Mouse (Mus musculus) cerebellum, postnatal 14 days (tissue): ENCODE results near the gene Gid8.
A peak's percentile ranks its signal among the peaks of the same experiment; 100 is the strongest.

Experiments used
- DNase-seq, 2 experiments: peaks; one replicate each; pipeline ENCODE4 v3.0.0; 2021; ENCODE audit warnings: mixed read lengths in 2 of 2

The Gid8 gene

DNA sequence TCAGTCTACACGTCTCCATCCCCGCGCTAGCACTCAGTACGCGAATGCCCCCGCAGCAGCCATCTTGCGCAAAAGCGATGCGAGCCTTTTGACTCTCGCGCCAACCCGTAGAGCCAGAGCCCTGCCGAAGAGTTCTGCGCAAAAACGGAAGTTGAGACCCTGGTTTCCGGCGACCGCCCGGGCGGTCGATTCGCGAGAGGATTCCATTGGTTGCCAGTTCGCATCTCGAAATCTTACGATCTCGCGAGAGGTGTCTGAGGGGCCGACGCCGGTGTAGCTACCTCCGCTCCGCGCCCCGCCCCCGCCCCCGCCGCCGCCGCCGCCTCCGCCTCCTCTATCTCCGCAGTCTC lies at the start of gene Gid8, which contains the start of gene Dido1:
TSS of gene Gid8 (plus strand) at position 195 of the 350 bp plus-strand sequence.
TSS of gene Dido1 (minus strand) at position 77 of the 350 bp plus-strand sequence.
- peak; percentile 97 for DNase-seq

GRCm38 (mm10) chr2:180660521-180660920 lies 49.4 kb upstream of the Gid8 start:
- no peak for DNase-seq

- no peak for DNase-seq
These were observed 47.9 kb upstream of the Gid8 start for GRCm38 (mm10) chr2:180662008-180662407.

GRCm38 (mm10) chr2:180676706-180677105 lies 33.2 kb upstream of the Gid8 start:
- DNase-seq: no peak

DNA sequence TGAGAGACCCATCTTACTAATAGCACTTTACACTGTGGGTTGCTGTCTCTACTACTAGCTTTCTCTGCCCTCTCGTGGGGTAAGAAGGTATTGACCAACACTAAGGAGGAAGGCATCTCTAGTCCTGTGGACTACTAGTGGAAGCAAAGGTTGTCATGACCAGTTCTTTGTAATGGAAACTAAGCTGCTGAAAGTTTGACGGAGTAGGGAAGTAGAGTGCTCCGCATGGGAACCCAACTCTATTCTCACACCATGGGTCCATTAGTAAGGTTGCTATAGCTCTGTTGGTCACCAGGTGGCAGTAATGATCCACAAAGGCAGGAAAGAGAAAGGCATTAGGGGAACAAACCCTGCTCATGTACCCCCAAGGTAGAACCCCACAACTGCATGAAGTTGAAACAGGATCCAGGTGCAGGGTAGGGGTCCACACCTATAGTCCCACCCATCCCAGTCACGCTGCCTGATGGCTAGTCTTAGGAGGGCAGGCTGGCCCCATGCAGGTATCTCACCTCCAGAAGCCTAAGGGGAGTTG lies 31.2 kb upstream of the Gid8 start:
- DNase-seq: peak; percentile 76 to 79

- no peak for DNase-seq
These were observed 28.7 kb upstream of the Gid8 start for GRCm38 (mm10) chr2:180681225-180681624.

DNA sequence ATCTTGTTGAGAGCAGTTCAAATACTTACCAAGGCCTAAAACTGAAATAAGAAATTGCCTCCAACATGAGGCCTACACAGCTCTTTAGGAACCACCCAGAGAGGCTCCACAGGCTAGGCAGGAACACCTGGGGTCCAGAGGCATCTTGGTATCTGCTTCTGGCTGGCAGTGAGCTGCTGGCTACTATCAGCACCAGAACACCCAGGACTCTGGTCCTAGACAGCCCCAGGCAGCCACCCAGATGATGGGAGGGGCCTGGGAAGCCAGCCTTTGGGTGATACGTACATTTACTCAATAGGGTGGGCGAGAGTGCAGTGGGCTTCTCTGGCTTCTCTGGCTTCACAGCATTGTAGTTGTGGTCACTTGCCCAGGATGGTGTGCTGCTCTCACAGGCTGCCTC lies 26.4 kb upstream of the Gid8 start:
- DNase-seq: no peak

DNA sequence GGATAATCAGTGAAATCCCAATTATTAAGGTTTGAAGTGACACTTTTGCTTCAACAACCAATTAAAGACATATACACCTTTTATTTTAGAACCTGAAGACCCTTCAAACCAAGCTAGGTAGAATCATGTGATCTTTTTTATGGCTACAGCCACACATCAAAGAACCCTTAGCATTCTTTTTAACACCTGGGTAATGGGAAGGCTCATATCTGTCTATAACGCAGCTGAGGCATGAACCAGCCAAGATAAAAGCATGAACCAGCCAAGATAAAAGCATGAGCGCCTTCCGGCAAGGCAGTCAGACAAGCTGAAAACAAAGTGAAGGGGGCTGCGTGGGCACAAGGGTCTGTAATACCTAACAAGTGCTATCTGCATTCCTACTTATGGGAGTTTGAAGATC lies 25.9 kb upstream of the Gid8 start:
- no peak for DNase-seq

DNA sequence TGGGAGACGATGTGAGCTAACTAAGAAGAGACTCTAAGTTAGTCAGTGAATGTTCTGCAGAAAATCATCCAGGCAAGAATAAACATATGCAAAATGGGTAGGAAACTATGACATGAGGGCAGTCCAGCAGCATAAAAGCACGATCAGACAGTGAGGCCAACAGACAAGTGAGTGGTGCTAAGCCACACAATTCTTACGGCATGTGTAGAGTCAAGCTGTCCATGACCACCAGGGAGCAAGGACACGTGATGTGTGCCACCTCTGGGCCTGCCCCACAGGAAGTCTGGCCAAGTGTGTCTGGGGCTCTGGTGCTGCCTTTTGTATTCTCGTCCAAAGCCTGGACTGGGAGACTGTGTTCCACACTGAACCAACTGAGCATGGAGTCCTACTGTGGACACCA lies 20.1 kb upstream of the Gid8 start:
- no peak for DNase-seq

DNA sequence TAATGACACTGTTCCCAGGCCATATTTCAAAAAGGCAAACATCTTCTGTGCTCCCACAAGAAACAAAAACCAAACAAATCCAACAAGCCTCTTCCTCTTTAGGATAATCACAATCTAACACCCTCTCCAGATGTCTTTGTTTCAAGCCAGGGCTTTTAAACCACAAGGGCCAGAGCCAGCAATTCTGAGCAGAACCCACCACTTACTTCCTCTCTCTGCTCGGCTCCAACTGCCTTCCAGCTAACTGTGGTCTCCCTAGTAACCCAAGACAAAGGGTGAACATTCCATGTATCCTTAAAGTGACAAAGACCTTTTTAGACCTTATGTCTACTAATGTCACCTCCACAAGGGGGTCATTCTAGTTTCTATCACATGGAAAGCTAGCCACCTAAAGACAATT lies 17.3 kb upstream of the Gid8 start:
- no peak for DNase-seq

- no peak for DNase-seq
These were observed 14.7 kb upstream of the Gid8 start for GRCm38 (mm10) chr2:180695176-180695575.

DNA sequence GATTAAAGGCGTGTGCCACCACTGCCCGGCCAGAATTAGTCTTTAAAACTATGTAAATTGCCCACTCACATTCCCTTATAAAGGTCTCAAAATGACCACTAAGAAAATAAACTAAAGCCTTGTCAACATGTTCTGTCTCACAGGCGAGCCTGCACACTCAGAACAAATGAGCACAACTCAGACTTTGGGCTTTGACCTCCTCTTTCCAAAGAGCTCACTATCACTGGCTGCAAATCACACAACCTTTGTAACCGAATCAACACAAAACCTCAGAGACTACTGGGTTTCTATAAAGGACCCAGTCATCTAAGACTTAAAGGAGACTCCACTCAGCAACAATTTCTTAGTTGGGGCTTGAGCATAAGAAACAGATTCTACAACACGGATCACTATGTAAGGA lies 9.5 kb upstream of the Gid8 start:
- no peak for DNase-seq

GRCm38 (mm10) chr2:180701053-180701766 lies 8.7 kb upstream of the Gid8 start:
- DNase-seq: no peak

DNA sequence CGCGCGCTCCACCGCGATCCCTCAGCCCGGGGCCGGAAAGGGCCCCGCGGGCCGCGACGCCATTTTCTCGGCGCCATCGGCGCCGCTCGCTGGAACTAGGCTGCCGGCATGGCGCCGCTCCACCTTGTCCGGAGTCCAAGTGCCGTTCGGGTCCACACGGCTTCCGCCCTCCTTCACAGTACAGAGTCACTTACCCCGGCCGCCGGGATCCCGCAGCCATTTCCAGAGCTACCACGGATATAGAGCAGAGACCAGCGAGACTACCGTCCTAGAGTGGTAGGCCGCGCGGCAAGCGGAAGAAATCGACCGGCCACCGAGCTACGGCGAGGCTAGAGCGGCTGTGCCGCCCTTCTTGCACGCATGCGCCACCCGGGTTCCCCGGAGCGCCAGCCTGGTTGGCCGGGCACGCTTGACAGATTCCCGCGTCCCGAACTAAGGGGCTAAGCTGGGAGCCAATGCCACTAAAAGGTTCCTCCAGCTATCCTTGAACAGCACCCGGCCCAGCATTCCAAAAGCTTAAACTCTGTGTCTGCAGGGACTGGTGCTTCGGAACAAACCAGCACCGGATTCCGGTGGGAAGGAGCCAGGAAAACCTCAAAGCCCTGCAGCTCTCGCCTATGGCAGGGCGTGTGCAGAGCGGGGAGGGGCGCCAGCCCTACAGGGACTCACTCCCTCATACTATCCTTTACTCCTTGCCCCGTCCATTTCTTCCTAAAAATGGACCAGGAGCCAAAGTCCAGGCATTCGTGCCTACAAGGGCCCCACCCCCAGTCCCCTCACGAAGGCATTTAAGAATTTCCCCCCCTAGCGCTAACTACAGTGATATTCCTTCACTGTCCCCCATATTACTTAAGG lies 7.9 kb upstream of the Gid8 start:
- peak; percentile 96 to 97 for DNase-seq

DNA sequence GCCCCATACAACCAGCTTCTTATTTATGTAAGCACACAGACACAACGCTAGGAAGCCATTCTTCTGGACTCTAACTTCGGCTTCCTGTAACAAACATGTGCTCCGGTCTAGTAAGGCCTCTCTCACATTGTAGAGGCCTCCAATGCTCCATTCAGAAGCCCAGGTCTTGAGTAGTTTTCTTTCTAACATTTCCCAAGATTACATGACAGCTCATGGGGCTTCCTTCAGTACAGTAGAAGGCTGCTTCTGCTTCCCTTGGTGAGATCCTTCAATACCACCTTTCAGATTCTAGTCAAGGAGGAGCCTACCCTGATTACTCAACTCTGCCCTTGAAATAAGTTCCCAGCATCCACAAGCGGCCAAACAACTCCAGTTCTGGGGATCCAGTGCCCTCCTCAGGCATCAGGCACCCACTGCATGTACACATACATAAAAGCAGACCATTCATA lies 7.2 kb upstream of the Gid8 start:
- DNase-seq: no peak

DNA sequence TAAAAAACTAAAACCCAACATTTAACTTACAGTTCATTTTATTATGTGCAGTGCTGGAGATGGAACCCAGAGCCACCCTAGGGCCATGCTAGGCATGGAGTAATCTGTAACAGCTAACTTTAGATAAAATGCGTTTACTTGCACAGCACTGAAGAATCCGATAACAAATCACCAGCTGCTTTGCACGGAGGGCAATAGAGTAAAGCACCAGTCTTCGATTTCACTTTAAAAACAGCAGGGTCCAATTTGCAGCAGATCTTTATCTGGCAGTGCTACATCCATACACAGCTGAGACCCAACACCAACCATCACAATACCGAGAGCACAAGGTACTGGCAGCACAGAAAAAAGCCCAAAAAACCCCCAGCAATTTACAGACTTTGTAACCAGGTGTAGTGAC lies 6.7 kb upstream of the Gid8 start:
- no peak for DNase-seq

DNA sequence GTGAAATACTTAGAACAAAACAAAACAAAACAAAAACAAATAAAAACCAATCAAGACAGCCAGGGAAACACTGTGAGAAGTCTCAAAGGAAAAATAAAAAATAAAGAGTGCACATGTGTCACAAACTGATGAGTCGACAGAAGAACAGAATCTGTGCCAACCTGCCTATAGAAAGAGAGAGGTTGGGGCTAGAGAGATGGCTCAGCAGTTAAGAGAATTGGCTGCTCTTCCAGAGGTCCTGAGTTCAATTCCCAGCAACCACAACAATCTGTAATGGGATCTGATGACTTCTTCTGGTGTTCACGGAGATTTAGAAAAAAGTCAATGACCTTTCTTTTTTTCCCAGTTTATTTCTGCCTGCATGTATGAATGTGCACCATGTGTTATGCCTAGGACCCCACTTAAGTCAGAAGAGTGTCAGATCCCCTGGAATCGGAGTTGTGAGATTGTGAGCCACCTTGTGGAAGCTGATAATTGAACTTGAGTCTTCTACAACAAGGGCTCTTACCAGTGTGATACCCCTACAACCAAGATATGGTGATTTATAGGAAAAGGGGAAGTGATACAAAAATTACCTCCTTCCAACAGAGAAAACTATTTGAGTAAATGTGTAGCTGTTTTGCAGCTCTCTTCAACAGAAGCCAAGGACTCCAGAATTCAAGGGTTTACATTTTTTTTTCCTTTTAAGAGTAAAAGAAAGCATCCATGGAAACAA lies 6.1 kb upstream of the Gid8 start:
- DNase-seq: no peak

- DNase-seq: no peak
These were observed 5.3 kb upstream of the Gid8 start for GRCm38 (mm10) chr2:180704591-180704990.

GRCm38 (mm10) chr2:180705066-180705465 lies 4.9 kb upstream of the Gid8 start:
- DNase-seq: no peak

GRCm38 (mm10) chr2:180705975-180706374 lies 3.9 kb upstream of the Gid8 start:
- no peak for DNase-seq

GRCm38 (mm10) chr2:180709023-180709922 lies 644 bp upstream of the Gid8 start:
- no peak for DNase-seq
